Comparison of ENCODE assay signal across 16 mouse cellular contexts in genomic region chr7:133098118-133098793, GRCm38 (mm10). TPM values are rescaled to one million over a fixed set of nuclear protein-coding genes. Genes with fewer than 3 reads are reported as not detected.
DNase-seq lines count a peak whose midpoint lies in the region; ATAC-seq and TF ChIP-seq lines count a peak whose summit lies in the region.
"Had no signal": no experiment of that assay in that cellular context is flagged by ENCODE, and none has a peak within 500 bp of the region (broad histone marks: within the 10 kb centered on the region; RNA-seq: fewer than 3 reads in every experiment).

No protein-coding gene starts in this region.

- ATAC-seq in kidney, postnatal 0 days (replicated peaks; ENCODE audit: low FRiP score, low read depth): no peak
- no peak for ATAC-seq in stomach, embryonic 15.5 days (ENCODE audit: insufficient read depth, low FRiP score, low read depth)
- ATAC-seq: forebrain, embryonic 14.5 days had no signal

- H3K27me3 ChIP-seq in kidney, postnatal 0 days (ENCODE audit: insufficient read depth, low read length): no peaks in the 10 kb centered on the region
- no peaks in the 10 kb centered on the region for H3K27me3 ChIP-seq in stomach, embryonic 15.5 days (replicated peaks)
- H3K27me3 ChIP-seq: limb, embryonic 15.5 days; midbrain, embryonic 12.5 days; neural tube, embryonic 12.5 days had no signal

- H3K9ac ChIP-seq in kidney, postnatal 0 days (ENCODE audit: low read depth, low read length): no peak overlapping the region
- no peak overlapping the region for H3K9ac ChIP-seq in stomach, embryonic 15.5 days
- H3K9ac ChIP-seq: limb, embryonic 15.5 days; midbrain, embryonic 12.5 days; neural tube, embryonic 12.5 days had no signal

- DNase-seq in cerebellum, adult 11 months: peak; percentile 35
- DNase-seq in cerebellum, adult 8-10 months: no peak
- no peak for DNase-seq in kidney, postnatal 0 days (ENCODE audit: low spot score)
- DNase-seq in kidney, adult 18-20 months: no peak
- DNase-seq in cerebellum, postnatal 25 days: peak; percentile 55 to 65
- no peak for DNase-seq in frontal cortex, postnatal 36 days (ENCODE audit: low spot score in 2 of 2)
- DNase-seq in T-cell, adult 2 months (ENCODE audit: low spot score): no peak
- DNase-seq: B cell, adult 2 months; layer of hippocampus, postnatal 36 days; lung, postnatal 14 days; right cerebral cortex, postnatal 4 days had no signal

- H3K4me1 ChIP-seq in kidney, postnatal 0 days (replicated peaks; ENCODE audit: insufficient read depth, low read length): peaks cover 35% of the 10 kb centered on the region
- H3K4me1 ChIP-seq in stomach, embryonic 15.5 days: peaks cover 28% of the 10 kb centered on the region

- H3K9me3 ChIP-seq in kidney, postnatal 0 days (replicated peaks; ENCODE audit: low read length): no peaks in the 10 kb centered on the region
- H3K9me3 ChIP-seq in stomach, embryonic 15.5 days: no peaks in the 10 kb centered on the region
- H3K9me3 ChIP-seq: limb, embryonic 15.5 days; midbrain, embryonic 12.5 days; neural tube, embryonic 12.5 days had no signal

- H3K27ac ChIP-seq in kidney, postnatal 0 days: peak overlapping the region; percentile 68; the same call in 1 of the 2 replicates
- peak overlapping the region; percentile 14; the same call in 1 of the 2 replicates for H3K27ac ChIP-seq in stomach, embryonic 15.5 days
- H3K27ac ChIP-seq: limb, embryonic 15.5 days; midbrain, embryonic 12.5 days; neural tube, embryonic 12.5 days had no signal

- H3K4me3 ChIP-seq in kidney, postnatal 0 days (replicated peaks; ENCODE audit: low read depth, low read length): no peak overlapping the region
- H3K4me3 ChIP-seq in stomach, embryonic 15.5 days (replicated peaks): no peak overlapping the region
- H3K4me3 ChIP-seq: limb, embryonic 15.5 days; midbrain, embryonic 12.5 days; neural tube, embryonic 12.5 days had no signal

- H3K36me3 ChIP-seq in kidney, postnatal 0 days (ENCODE audit: insufficient read depth, low read length): no peaks in the 10 kb centered on the region
- H3K36me3 ChIP-seq in stomach, embryonic 15.5 days: peaks cover 3% of the 10 kb centered on the region; the same call in 1 of the 2 replicates
- H3K36me3 ChIP-seq: limb, embryonic 15.5 days had no signal

- TF ChIP-seq CTCF in kidney, postnatal 0 days (IDR thresholded peaks at IDR 0.05; ENCODE audit: low read depth): no peak

- H3K4me2 ChIP-seq in kidney, postnatal 0 days (ENCODE audit: low read length): no peak overlapping the region
- H3K4me2 ChIP-seq in stomach, embryonic 15.5 days: no peak overlapping the region
- H3K4me2 ChIP-seq: limb, embryonic 15.5 days; midbrain, embryonic 12.5 days; neural tube, embryonic 12.5 days had no signal

- 71% methylated on average over 12 of the region's 12 CpGs for WGBS in kidney, postnatal 0 days
- 78% methylated on average over 12 of the region's 12 CpGs for WGBS in stomach, embryonic 15.5 days

RNA-seq across cellular contexts. Expression of gene Fgfr2, which starts 24.9 kb away (rescaled TPM):
- polyA plus RNA-seq in kidney, postnatal 0 days (2015; fragmentation: Nextera tagmentation; extraction: Ambion mirVana): 79.8 and 88.6 TPM in 2 replicates
- 96.7 and 104 TPM in 2 replicates for polyA plus RNA-seq in stomach, embryonic 15.5 days (2015; fragmentation: Nextera tagmentation; extraction: Ambion mirVana)

RNA-seq across cellular contexts. Expression of gene Ctbp2, which starts 25.9 kb away (rescaled TPM):
- polyA plus RNA-seq in kidney, postnatal 0 days (2015; fragmentation: Nextera tagmentation; extraction: Ambion mirVana): 89.1 and 95.9 TPM in 2 replicates
- polyA plus RNA-seq in stomach, embryonic 15.5 days (2015; fragmentation: Nextera tagmentation; extraction: Ambion mirVana): 87.8 and 91.4 TPM in 2 replicates

Comparison
In these comparisons a context has a peak if more than half of its experiments do, and no peak if none do; other contexts are left out.
1. DNase-seq: peak in cerebellum, adult 11 months (single experiment) and cerebellum, postnatal 25 days (2 of 2); none in cerebellum, adult 8-10 months (single experiment), kidney, postnatal 0 days (single experiment), kidney, adult 18-20 months (single experiment), frontal cortex, postnatal 36 days (0 of 2) and T-cell, adult 2 months (single experiment).